Mouse (Mus musculus): ENCODE data around the gene Apol8. TPM values are rescaled to one million over a fixed set of nuclear protein-coding genes. Genes with fewer than 3 reads are reported as not detected.

Apol8 gene
- polyA plus RNA-seq, 1 experiment, result 5.9 TPM

DNA sequence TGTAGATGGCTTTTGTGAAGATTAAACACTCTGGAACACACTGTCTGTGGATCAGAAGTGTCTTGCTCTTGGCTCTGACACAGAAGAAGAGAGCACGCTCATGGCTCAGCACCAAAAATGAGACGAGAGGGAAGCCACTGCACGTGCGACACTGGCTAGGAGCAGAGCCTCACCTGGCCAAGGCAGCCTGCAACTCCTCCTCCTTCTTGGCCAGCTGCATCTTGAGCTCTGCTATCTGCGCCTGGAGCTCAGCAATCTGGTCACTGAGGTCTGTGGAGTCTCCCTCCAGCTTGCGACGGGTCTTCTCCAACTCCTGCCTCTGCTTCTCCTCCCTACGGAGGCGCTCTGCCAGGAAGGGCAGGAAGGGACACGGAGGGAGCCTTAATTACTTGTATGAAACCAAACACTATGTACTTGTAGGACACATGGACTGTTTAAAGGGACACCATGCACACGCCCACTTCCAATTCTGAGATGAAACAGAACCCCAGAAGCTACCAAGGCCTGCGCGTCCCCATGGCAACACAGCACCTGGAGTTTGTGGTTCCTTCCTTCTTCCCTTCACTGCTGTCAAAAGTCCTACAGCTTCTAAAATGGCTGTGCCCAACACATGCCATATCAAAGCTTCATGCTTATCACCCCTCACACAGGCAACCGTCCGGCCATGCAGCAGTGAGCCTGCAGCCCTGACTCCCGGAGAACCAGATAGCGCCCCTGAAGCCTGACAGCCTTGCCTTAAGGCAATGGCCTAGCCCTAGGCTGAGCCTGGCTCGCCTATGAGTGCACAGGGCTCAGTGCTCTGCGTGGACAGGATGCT is 16.5 kb upstream of the Apol8 start:
- DNase-seq (ENCODE audit: low read depth in 1 of 2, low spot score in 2 of 2), result no peak
- Histone ChIP-seq H3K27me3 (ENCODE audit: control insufficient read depth, insufficient read depth, low read length) (no peaks in the 10 kb centered on the region), H3K27ac (ENCODE audit: insufficient read depth, low read length) (0 out of 2 replicates have a peak overlapping the region, but pooled peaks have one; percentile 10), H3K4me3 (ENCODE audit: extremely low read depth, insufficient read depth, insufficient read length) (no peak overlapping the region), H3K36me3 (ENCODE audit: control insufficient read depth, insufficient read depth, low read length) (peaks cover 92% of the 10 kb centered on the region), H3K4me1 (ENCODE audit: control insufficient read depth, insufficient read depth, insufficient read length) (no peaks in the 10 kb centered on the region)
- TF ChIP-seq CTCF (IDR thresholded peaks at IDR 0.05; ENCODE audit: extremely low read depth, insufficient read depth, insufficient read length, insufficient replicate concordance) (no peak), POLR2A (IDR thresholded peaks at IDR 0.05; ENCODE audit: low read depth, low read length) (no peak)
- 86% methylated on average over 19 of the region's 19 CpGs for WGBS

DNA sequence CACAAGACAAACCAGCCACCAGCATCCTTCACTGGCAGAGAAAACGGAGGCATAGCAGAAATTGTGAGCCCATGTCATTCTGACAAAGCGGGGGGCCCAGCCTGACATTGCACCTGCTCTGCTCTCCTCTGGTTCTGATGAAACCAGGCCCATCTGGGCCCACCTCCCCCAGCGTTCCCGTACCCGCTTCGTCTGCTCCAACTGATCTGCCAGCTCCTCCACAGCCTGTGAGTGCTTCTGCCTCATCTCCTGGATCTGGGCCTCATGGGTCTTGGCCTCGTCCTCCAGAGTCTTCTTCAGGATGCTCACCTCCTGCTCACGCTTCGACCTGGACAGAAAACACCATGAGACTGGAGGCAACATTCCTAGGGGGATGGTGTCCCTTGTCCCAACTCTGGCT is 14.1 kb upstream of the Apol8 start:
- DNase-seq (ENCODE audit: low read depth in 1 of 2, low spot score in 2 of 2), result no peak
- H3K4me3 ChIP-seq (ENCODE audit: extremely low read depth, insufficient read depth, insufficient read length), result no peak overlapping the region
- no peaks in the 10 kb centered on the region for H3K4me1 ChIP-seq (ENCODE audit: control insufficient read depth, insufficient read depth, insufficient read length)
- H3K27me3 ChIP-seq (ENCODE audit: control insufficient read depth, insufficient read depth, low read length), result no peaks in the 10 kb centered on the region
- TF ChIP-seq CTCF (IDR thresholded peaks at IDR 0.05; ENCODE audit: extremely low read depth, insufficient read depth, insufficient read length, insufficient replicate concordance) (no peak), POLR2A (IDR thresholded peaks at IDR 0.05; ENCODE audit: low read depth, low read length) (no peak)
- WGBS, result 97% methylated on average over 9 of the region's 9 CpGs
- no peak overlapping the region for H3K27ac ChIP-seq (ENCODE audit: insufficient read depth, low read length)
- H3K36me3 ChIP-seq (ENCODE audit: control insufficient read depth, insufficient read depth, low read length), result peaks cover 94% of the 10 kb centered on the region

DNA sequence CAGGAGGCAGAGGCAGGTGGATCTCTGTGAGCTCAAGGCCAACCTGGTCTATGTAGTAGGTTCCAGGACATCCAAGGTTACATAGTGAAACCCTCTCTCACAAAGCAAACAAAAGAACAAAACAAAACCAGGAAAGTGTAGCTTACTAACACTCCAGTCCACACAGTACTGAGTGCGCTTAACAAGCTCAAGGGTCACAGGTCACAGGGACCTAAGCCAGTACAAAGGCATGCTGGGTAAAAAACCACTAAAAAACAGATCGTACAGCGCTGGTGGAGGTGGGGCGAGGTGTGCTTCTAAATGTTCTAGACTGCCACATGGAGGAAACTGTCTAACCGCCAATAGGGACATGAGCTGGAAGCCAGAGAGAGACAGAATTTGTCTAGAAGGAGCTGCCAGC is 13.5 kb upstream of the Apol8 start:
- WGBS, result 89% methylated on average over 5 of the region's 5 CpGs

DNA sequence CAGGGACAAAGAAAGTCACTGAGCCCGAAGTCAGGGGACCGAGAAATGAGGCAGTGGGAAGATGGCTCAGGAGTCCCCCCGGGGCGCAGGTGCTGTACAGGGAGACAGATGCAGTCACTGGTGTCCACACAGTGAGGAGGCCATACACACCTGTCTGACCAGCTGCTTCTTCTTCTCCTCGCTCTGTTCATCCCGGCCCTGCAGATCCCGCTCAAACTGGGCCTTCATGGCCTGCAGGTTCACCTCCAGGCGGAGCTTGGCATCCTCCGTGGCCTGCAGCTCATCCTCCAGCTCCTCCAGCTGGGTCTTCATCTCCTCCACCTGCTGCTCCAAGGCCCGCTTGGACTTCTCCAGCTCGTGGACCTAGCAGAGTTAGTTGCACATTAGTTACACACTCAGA is 10.2 kb upstream of the Apol8 start:
- Histone ChIP-seq H3K27me3 (ENCODE audit: control insufficient read depth, insufficient read depth, low read length) (no peaks in the 10 kb centered on the region), H3K4me1 (ENCODE audit: control insufficient read depth, insufficient read depth, insufficient read length) (no peaks in the 10 kb centered on the region), H3K36me3 (ENCODE audit: control insufficient read depth, insufficient read depth, low read length) (peaks cover 99% of the 10 kb centered on the region), H3K4me3 (ENCODE audit: extremely low read depth, insufficient read depth, insufficient read length) (no peak overlapping the region), H3K27ac (ENCODE audit: insufficient read depth, low read length) (no peak overlapping the region)
- TF ChIP-seq POLR2A (IDR thresholded peaks at IDR 0.05; ENCODE audit: low read depth, low read length) (no peak), CTCF (IDR thresholded peaks at IDR 0.05; ENCODE audit: extremely low read depth, insufficient read depth, insufficient read length, insufficient replicate concordance) (no peak)
- 94% methylated on average over 11 of the region's 11 CpGs for WGBS
- DNase-seq (ENCODE audit: low read depth in 1 of 2, low spot score in 2 of 2), result no peak

More for the DNA sequence above, 13.5 kb upstream of the Apol8 start:
- H3K36me3 ChIP-seq (ENCODE audit: control insufficient read depth, insufficient read depth, low read length), result peaks cover 94% of the 10 kb centered on the region
- H3K4me3 ChIP-seq (ENCODE audit: extremely low read depth, insufficient read depth, insufficient read length), result no peak overlapping the region
- H3K4me1 ChIP-seq (ENCODE audit: control insufficient read depth, insufficient read depth, insufficient read length), result no peaks in the 10 kb centered on the region
- DNase-seq (ENCODE audit: low read depth in 1 of 2, low spot score in 2 of 2), result no peak
- H3K27me3 ChIP-seq (ENCODE audit: control insufficient read depth, insufficient read depth, low read length), result no peaks in the 10 kb centered on the region
- TF ChIP-seq CTCF (IDR thresholded peaks at IDR 0.05; ENCODE audit: extremely low read depth, insufficient read depth, insufficient read length, insufficient replicate concordance) (no peak), POLR2A (IDR thresholded peaks at IDR 0.05; ENCODE audit: low read depth, low read length) (no peak)
- H3K27ac ChIP-seq (ENCODE audit: insufficient read depth, low read length), result no peak overlapping the region

DNA sequence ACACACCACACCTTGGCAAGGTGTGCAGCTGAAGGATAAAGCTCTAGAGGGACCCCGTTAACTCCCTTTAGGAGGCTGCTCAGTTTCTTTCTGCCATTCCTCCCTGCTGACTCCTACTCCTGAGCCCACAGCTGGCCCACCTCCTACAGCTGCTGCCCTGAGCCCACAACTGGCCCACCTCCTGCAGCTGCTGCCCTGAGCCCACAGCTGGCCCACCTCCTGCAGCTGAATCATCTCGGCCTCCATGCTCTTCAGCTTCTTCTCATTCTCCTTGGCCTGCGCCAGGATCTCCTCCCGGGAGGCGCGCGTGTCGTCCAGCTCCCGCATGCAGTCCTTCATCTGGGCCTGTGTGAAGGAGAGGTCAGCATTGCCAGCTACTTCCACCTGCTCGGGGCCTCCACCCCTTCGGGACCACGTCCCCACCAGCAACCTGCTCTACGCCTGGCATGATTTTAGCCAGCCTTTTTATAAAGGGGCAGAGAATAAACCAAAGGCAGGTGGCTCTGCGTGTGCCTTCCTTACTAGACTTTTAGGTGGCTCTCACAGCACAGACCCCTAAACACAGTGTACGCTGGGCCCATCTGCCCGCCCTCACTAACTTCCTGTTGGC is 8.8 kb upstream of the Apol8 start:
- TF ChIP-seq POLR2A (IDR thresholded peaks at IDR 0.05; ENCODE audit: low read depth, low read length), result no peak
- TF ChIP-seq CTCF (IDR thresholded peaks at IDR 0.05; ENCODE audit: extremely low read depth, insufficient read depth, insufficient read length, insufficient replicate concordance), result no peak
- DNase-seq (ENCODE audit: low read depth in 1 of 2, low spot score in 2 of 2), result no peak
- 92% methylated on average over 16 of the region's 16 CpGs for WGBS

DNA sequence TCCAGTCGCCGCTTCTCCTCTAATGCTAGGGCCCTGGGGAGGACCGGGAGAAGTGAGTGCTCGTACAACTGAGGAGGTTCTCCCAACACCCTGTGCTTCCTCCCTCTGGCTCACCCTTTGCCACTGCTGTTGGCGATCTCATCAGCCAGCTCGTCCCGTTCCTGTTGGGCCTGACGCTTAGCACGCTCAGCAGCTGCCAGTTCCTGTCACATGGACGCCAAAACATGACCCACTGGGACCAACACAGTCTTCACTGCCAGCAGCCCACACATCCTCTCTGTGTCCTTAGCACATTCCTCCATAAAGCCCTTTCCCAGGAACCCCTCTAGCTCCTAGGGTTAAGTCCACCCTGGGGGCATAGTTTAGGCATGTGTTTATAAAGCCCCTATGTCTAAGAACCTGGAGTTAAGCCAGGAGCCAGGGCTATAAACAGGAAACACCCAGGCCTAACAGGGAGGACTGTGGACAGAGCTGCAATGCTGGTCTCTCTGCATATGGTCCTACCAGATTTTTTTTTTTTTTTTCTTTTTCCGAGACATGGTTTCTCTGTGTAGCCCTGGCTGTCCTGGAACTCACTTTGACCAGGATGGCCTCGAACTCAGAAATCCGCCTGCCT is 7.7 kb upstream of the Apol8 start:
- H3K27me3 ChIP-seq (ENCODE audit: control insufficient read depth, insufficient read depth, low read length), result no peaks in the 10 kb centered on the region
- 85% methylated on average over 13 of the region's 13 CpGs for WGBS
- H3K36me3 ChIP-seq (ENCODE audit: control insufficient read depth, insufficient read depth, low read length), result peaks cover 92% of the 10 kb centered on the region
- H3K4me1 ChIP-seq (ENCODE audit: control insufficient read depth, insufficient read depth, insufficient read length), result no peaks in the 10 kb centered on the region
- peak in 1 of 2 experiments; percentile 9 for DNase-seq (ENCODE audit: low read depth in 1 of 2, low spot score in 2 of 2)
- no peak overlapping the region for H3K27ac ChIP-seq (ENCODE audit: insufficient read depth, low read length)
- no peak overlapping the region for H3K4me3 ChIP-seq (ENCODE audit: extremely low read depth, insufficient read depth, insufficient read length)
- TF ChIP-seq POLR2A (IDR thresholded peaks at IDR 0.05; ENCODE audit: low read depth, low read length), result no peak
- TF ChIP-seq CTCF (IDR thresholded peaks at IDR 0.05; ENCODE audit: extremely low read depth, insufficient read depth, insufficient read length, insufficient replicate concordance), result no peak

More for the DNA sequence above, 8.8 kb upstream of the Apol8 start:
- Histone ChIP-seq H3K27me3 (ENCODE audit: control insufficient read depth, insufficient read depth, low read length) (no peaks in the 10 kb centered on the region), H3K27ac (ENCODE audit: insufficient read depth, low read length) (no peak overlapping the region; the same call in 1 of the 2 replicates), H3K4me1 (ENCODE audit: control insufficient read depth, insufficient read depth, insufficient read length) (no peaks in the 10 kb centered on the region), H3K36me3 (ENCODE audit: control insufficient read depth, insufficient read depth, low read length) (peaks cover 98% of the 10 kb centered on the region), H3K4me3 (ENCODE audit: extremely low read depth, insufficient read depth, insufficient read length) (no peak overlapping the region)
